25 mouse cellular contexts compared by ENCODE assay signal in genomic region chr7:128499801-128500200, GRCm38 (mm10). TPM values are rescaled to one million over a fixed set of nuclear protein-coding genes. Genes with fewer than 3 reads are reported as not detected.
DNase-seq lines count a peak whose midpoint lies in the region; ATAC-seq lines count a peak whose summit lies in the region.
"Had no signal": no experiment of that assay in that cellular context is flagged by ENCODE, and none has a peak within 500 bp of the region (broad histone marks: within the 10 kb centered on the region; RNA-seq: fewer than 3 reads in every experiment).

No protein-coding gene starts in this region.

- no peaks in the 10 kb centered on the region for H3K27me3 ChIP-seq in heart, embryonic 11.5 days (ENCODE audit: control insufficient read depth, insufficient read depth, low read length)
- H3K27me3 ChIP-seq in midbrain, embryonic 11.5 days (ENCODE audit: control insufficient read depth, insufficient read depth, low read length), result no peaks in the 10 kb centered on the region
- H3K27me3 ChIP-seq in midbrain, embryonic 10.5 days (ENCODE audit: low read depth, poor library complexity, severe bottlenecking), result no peaks in the 10 kb centered on the region
- H3K27me3 ChIP-seq: hindbrain, embryonic 12.5 days; kidney, embryonic 15.5 days; limb, embryonic 12.5 days; liver, embryonic 13.5 days had no signal

- H3K27ac ChIP-seq in heart, embryonic 11.5 days (ENCODE audit: low read depth, low read length), result no peak overlapping the region
- no peak overlapping the region for H3K27ac ChIP-seq in midbrain, embryonic 11.5 days (ENCODE audit: low read depth, low read length)
- H3K27ac ChIP-seq in midbrain, embryonic 10.5 days (replicated peaks), result no peak overlapping the region
- H3K27ac ChIP-seq: embryonic facial prominence, embryonic 10.5 days; forebrain, embryonic 10.5 days; hindbrain, embryonic 12.5 days; kidney, embryonic 15.5 days; limb, embryonic 12.5 days; liver, embryonic 13.5 days had no signal

- 72% methylated on average over 6 of the region's 6 CpGs for WGBS in heart, embryonic 11.5 days (ENCODE audit: insufficient replicate concordance)
- WGBS in midbrain, embryonic 11.5 days, result 83% methylated on average over 6 of the region's 6 CpGs
- 86% methylated on average over 6 of the region's 6 CpGs for WGBS in midbrain, embryonic 10.5 days

- DNase-seq in heart, adult 11 months, result peak; percentile 95
- peak; percentile 21 for DNase-seq in midbrain, embryonic 11.5 days (ENCODE audit: low spot score, missing footprints)
- no peak for DNase-seq in midbrain, embryonic 10.5 days (ENCODE audit: low spot score)
- DNase-seq in adrenal gland, postnatal 25 days, result peak; percentile 47
- peak; percentile 21 to 30 for DNase-seq in heart, postnatal 36 days
- no peak for DNase-seq in testis, postnatal 10 days (ENCODE audit: low spot score)
- DNase-seq in right cerebral cortex, postnatal 4 days, result no peak
- DNase-seq: cerebellum, adult 11 months; cerebellum, postnatal 10 days; gastrocnemius, postnatal 10 days; kidney, postnatal 36 days; liver, embryonic 13.5 days; lung, adult 2 months; midbrain, embryonic 14.5 days; right cerebral cortex, adult 18-20 months; thymus, adult 2 months; thymus, postnatal 4 days had no signal

- no peaks in the 10 kb centered on the region for H3K36me3 ChIP-seq in heart, embryonic 11.5 days (ENCODE audit: control insufficient read depth, insufficient read depth, low read length)
- no peaks in the 10 kb centered on the region for H3K36me3 ChIP-seq in midbrain, embryonic 11.5 days (ENCODE audit: control insufficient read depth, insufficient read depth, low read length)
- no peaks in the 10 kb centered on the region for H3K36me3 ChIP-seq in midbrain, embryonic 10.5 days
- H3K36me3 ChIP-seq: embryonic facial prominence, embryonic 10.5 days; forebrain, embryonic 10.5 days; hindbrain, embryonic 12.5 days; kidney, embryonic 15.5 days; limb, embryonic 12.5 days; liver, embryonic 13.5 days had no signal

- H3K9me3 ChIP-seq in heart, embryonic 11.5 days (replicated peaks; ENCODE audit: control insufficient read depth, low read length), result no peaks in the 10 kb centered on the region
- no peaks in the 10 kb centered on the region for H3K9me3 ChIP-seq in midbrain, embryonic 11.5 days (ENCODE audit: control insufficient read depth, low read length)
- H3K9me3 ChIP-seq in midbrain, embryonic 10.5 days (replicated peaks), result no peaks in the 10 kb centered on the region
- H3K9me3 ChIP-seq: embryonic facial prominence, embryonic 10.5 days; forebrain, embryonic 10.5 days; hindbrain, embryonic 12.5 days; kidney, embryonic 15.5 days; limb, embryonic 12.5 days; liver, embryonic 13.5 days had no signal

- H3K9ac ChIP-seq in heart, embryonic 11.5 days (ENCODE audit: low read depth, low read length), result no peak overlapping the region
- no peak overlapping the region for H3K9ac ChIP-seq in midbrain, embryonic 11.5 days (ENCODE audit: low read length)
- H3K9ac ChIP-seq: hindbrain, embryonic 12.5 days; kidney, embryonic 15.5 days; limb, embryonic 12.5 days; liver, embryonic 13.5 days had no signal

- H3K4me3 ChIP-seq in heart, embryonic 11.5 days (ENCODE audit: low read depth, low read length), result no peak overlapping the region
- H3K4me3 ChIP-seq in midbrain, embryonic 11.5 days (ENCODE audit: low read depth, low read length), result no peak overlapping the region
- H3K4me3 ChIP-seq in midbrain, embryonic 10.5 days, result no peak overlapping the region
- H3K4me3 ChIP-seq: embryonic facial prominence, embryonic 10.5 days; forebrain, embryonic 10.5 days; hindbrain, embryonic 12.5 days; kidney, embryonic 15.5 days; limb, embryonic 12.5 days; liver, embryonic 13.5 days had no signal

- intact Hi-C loops in heart, postnatal 36 days (cut with DNase I), result no loop called here

- no peaks in the 10 kb centered on the region for H3K4me1 ChIP-seq in heart, embryonic 11.5 days (ENCODE audit: control insufficient read depth, insufficient read depth, low read length)
- H3K4me1 ChIP-seq in midbrain, embryonic 11.5 days (ENCODE audit: control insufficient read depth, insufficient read depth, low read length), result no peaks in the 10 kb centered on the region
- no peaks in the 10 kb centered on the region for H3K4me1 ChIP-seq in midbrain, embryonic 10.5 days
- H3K4me1 ChIP-seq: embryonic facial prominence, embryonic 10.5 days; forebrain, embryonic 10.5 days; hindbrain, embryonic 12.5 days; kidney, embryonic 15.5 days; limb, embryonic 12.5 days had no signal

- no peak overlapping the region for H3K4me2 ChIP-seq in heart, embryonic 11.5 days
- H3K4me2 ChIP-seq in midbrain, embryonic 11.5 days, result no peak overlapping the region
- H3K4me2 ChIP-seq: hindbrain, embryonic 12.5 days; kidney, embryonic 15.5 days; limb, embryonic 12.5 days; liver, embryonic 13.5 days had no signal

- ATAC-seq in heart, embryonic 11.5 days (replicated peaks; ENCODE audit: insufficient number of reproducible peaks, low FRiP score, low TSS enrichment), result no peak
- ATAC-seq in midbrain, embryonic 11.5 days (ENCODE audit: low FRiP score), result no peak
- ATAC-seq: forebrain, embryonic 16.5 days; intestine, postnatal 0 days had no signal

RNA-seq across cellular contexts. Expression of gene Bag3, which starts 23.6 kb away (rescaled TPM):
- 20.6 and 21.1 TPM in 2 replicates for polyA plus RNA-seq in heart, embryonic 11.5 days (2014; fragmentation: Nextera tagmentation; extraction: Ambion mirVana)
- polyA plus RNA-seq in midbrain, embryonic 11.5 days (2014; fragmentation: Nextera tagmentation; extraction: Ambion mirVana), result 3.0 and 4.3 TPM in 2 replicates
- polyA plus RNA-seq in midbrain, embryonic 10.5 days (2016; fragmentation: Nextera tagmentation; extraction: Ambion mirVana), result 6.4 and 7.2 TPM in 2 replicates
- total RNA-seq in adrenal gland, postnatal 25 days (2021), result 148 and 181 TPM in 2 replicates
- total RNA-seq in heart, postnatal 36 days (2021), result 100 to 1,000 TPM; 258 to 272 TPM

RNA-seq across cellular contexts. Expression of gene Tial1, which starts 38.3 kb away (rescaled TPM):
- 26.0 and 26.6 TPM in 2 replicates for polyA plus RNA-seq in heart, embryonic 11.5 days (2014; fragmentation: Nextera tagmentation; extraction: Ambion mirVana)
- 43.9 and 46.6 TPM in 2 replicates for polyA plus RNA-seq in midbrain, embryonic 11.5 days (2014; fragmentation: Nextera tagmentation; extraction: Ambion mirVana)
- 28.0 and 29.3 TPM in 2 replicates for polyA plus RNA-seq in midbrain, embryonic 10.5 days (2016; fragmentation: Nextera tagmentation; extraction: Ambion mirVana)
- 123 and 132 TPM in 2 replicates for total RNA-seq in adrenal gland, postnatal 25 days (2021)
- total RNA-seq in heart, postnatal 36 days (2021), result 10 to 100 TPM; 40.6 to 41.7 TPM

Comparison
In these comparisons a context has a peak if more than half of its experiments do, and no peak if none do; other contexts are left out.
1. DNase-seq: peak in heart, adult 11 months (single experiment), midbrain, embryonic 11.5 days (single experiment), adrenal gland, postnatal 25 days (single experiment) and heart, postnatal 36 days (2 of 2); none in midbrain, embryonic 10.5 days (single experiment), testis, postnatal 10 days (single experiment) and right cerebral cortex, postnatal 4 days (single experiment).